Mouse (Mus musculus): Measurements from ENCODE around the gene Defb22. TPM values are rescaled to one million over a fixed set of nuclear protein-coding genes. Genes with fewer than 3 reads are reported as not detected.

Defb22 gene
- total RNA-seq, 1 experiment = not detected

- Histone ChIP-seq H3K9ac (ENCODE audit: insufficient read depth, low read depth, low read length, poor library complexity, severe bottlenecking) (no peak overlapping the region), H3K36me3 (ENCODE audit: control insufficient read depth, insufficient read depth, low read length, poor library complexity, severe bottlenecking) (no peaks in the 10 kb centered on the region), H3K27ac (ENCODE audit: insufficient read depth, low read depth, low read length, poor library complexity, severe bottlenecking) (no peak overlapping the region), H3K4me1 (ENCODE audit: control insufficient read depth in 2 of 2, insufficient read depth in 2 of 2, low read length in 2 of 2, poor library complexity in 1 of 2) (peaks cover 0 to 8% of the 10 kb centered on the region in 2 experiments; a peak in 1 of 4 replicates), H3K4me3 (ENCODE audit: insufficient read depth in 1 of 2, low read depth in 1 of 2, low read length in 2 of 2, poor library complexity in 1 of 2, severe bottlenecking in 1 of 2) (no peak overlapping the region), H3K9me3 (ENCODE audit: control insufficient read depth, insufficient read depth, low read depth, low read length) (no peaks in the 10 kb centered on the region)
- DNase-seq (ENCODE audit: low read depth, low spot score) = no peak
- TF ChIP-seq ZC3H11A (IDR thresholded peaks at IDR 0.05; ENCODE audit: borderline replicate concordance, low read depth, low read length) (no peak), MAFK (IDR thresholded peaks at IDR 0.05; ENCODE audit: insufficient read depth, low read depth, low read length) (no peak), CHD2 (IDR thresholded peaks at IDR 0.05; ENCODE audit: low read depth, low read length) (no peak), ZNF384 (IDR thresholded peaks at IDR 0.05; ENCODE audit: low read depth, low read length) (no peak), HCFC1 (IDR thresholded peaks at IDR 0.05; ENCODE audit: borderline replicate concordance, insufficient read depth, low read length) (no peak)
- in situ Hi-C loops (cut with MboI; ENCODE audit: low sequenced_read_pairs in 2 of 2, unreplicated experiment in 2 of 2) = no loop called here
These were observed 42.5 kb downstream of the Defb22 start for GRCm38 (mm10) chr2:152447461-152447860.

GRCm38 (mm10) chr2:152446642-152447041, 43.3 kb downstream of the Defb22 start:
- no peak overlapping the region for H3K27ac ChIP-seq (ENCODE audit: insufficient read depth, low read depth, low read length, poor library complexity, severe bottlenecking)
- in situ Hi-C loops (cut with MboI; ENCODE audit: low sequenced_read_pairs in 2 of 2, unreplicated experiment in 2 of 2) = no loop called here
- TF ChIP-seq MAFK (IDR thresholded peaks at IDR 0.05; ENCODE audit: insufficient read depth, low read depth, low read length) (no peak), CHD2 (IDR thresholded peaks at IDR 0.05; ENCODE audit: low read depth, low read length) (no peak), ZNF384 (IDR thresholded peaks at IDR 0.05; ENCODE audit: low read depth, low read length) (no peak), ZC3H11A (IDR thresholded peaks at IDR 0.05; ENCODE audit: borderline replicate concordance, low read depth, low read length) (no peak), HCFC1 (IDR thresholded peaks at IDR 0.05; ENCODE audit: borderline replicate concordance, insufficient read depth, low read length) (no peak)
- H3K9ac ChIP-seq (ENCODE audit: insufficient read depth, low read depth, low read length, poor library complexity, severe bottlenecking) = no peak overlapping the region
- peaks cover 0 to 8% of the 10 kb centered on the region in 2 experiments; a peak in 1 of 4 replicates for H3K4me1 ChIP-seq (ENCODE audit: control insufficient read depth in 2 of 2, insufficient read depth in 2 of 2, low read length in 2 of 2, poor library complexity in 1 of 2)
- H3K36me3 ChIP-seq (ENCODE audit: control insufficient read depth, insufficient read depth, low read length, poor library complexity, severe bottlenecking) = no peaks in the 10 kb centered on the region
- DNase-seq (ENCODE audit: low read depth, low spot score) = no peak
- H3K9me3 ChIP-seq (ENCODE audit: control insufficient read depth, insufficient read depth, low read depth, low read length) = no peaks in the 10 kb centered on the region
- no peak overlapping the region for H3K4me3 ChIP-seq (ENCODE audit: insufficient read depth in 1 of 2, low read depth in 1 of 2, low read length in 2 of 2, poor library complexity in 1 of 2, severe bottlenecking in 1 of 2)

GRCm38 (mm10) chr2:152443281-152443680, 46.7 kb downstream of the Defb22 start:
- no peak overlapping the region for H3K27ac ChIP-seq (ENCODE audit: insufficient read depth, low read depth, low read length, poor library complexity, severe bottlenecking)
- TF ChIP-seq CHD2 (IDR thresholded peaks at IDR 0.05; ENCODE audit: low read depth, low read length) (no peak), ZC3H11A (IDR thresholded peaks at IDR 0.05; ENCODE audit: borderline replicate concordance, low read depth, low read length) (no peak)
- no peak for DNase-seq (ENCODE audit: low read depth, low spot score)
- H3K36me3 ChIP-seq (ENCODE audit: control insufficient read depth, insufficient read depth, low read length, poor library complexity, severe bottlenecking) = no peaks in the 10 kb centered on the region
- H3K9me3 ChIP-seq (ENCODE audit: control insufficient read depth, insufficient read depth, low read depth, low read length) = no peaks in the 10 kb centered on the region
- in situ Hi-C loops (cut with MboI; ENCODE audit: low sequenced_read_pairs in 2 of 2, unreplicated experiment in 2 of 2) = no loop called here
- H3K9ac ChIP-seq (ENCODE audit: insufficient read depth, low read depth, low read length, poor library complexity, severe bottlenecking) = no peak overlapping the region
- peaks cover 0 to 4% of the 10 kb centered on the region in 2 experiments; a peak in 1 of 4 replicates for H3K4me1 ChIP-seq (ENCODE audit: control insufficient read depth in 2 of 2, insufficient read depth in 2 of 2, low read length in 2 of 2, poor library complexity in 1 of 2)
- H3K4me3 ChIP-seq (ENCODE audit: insufficient read depth in 1 of 2, low read depth in 1 of 2, low read length in 2 of 2, poor library complexity in 1 of 2, severe bottlenecking in 1 of 2) = no peak overlapping the region

DNA sequence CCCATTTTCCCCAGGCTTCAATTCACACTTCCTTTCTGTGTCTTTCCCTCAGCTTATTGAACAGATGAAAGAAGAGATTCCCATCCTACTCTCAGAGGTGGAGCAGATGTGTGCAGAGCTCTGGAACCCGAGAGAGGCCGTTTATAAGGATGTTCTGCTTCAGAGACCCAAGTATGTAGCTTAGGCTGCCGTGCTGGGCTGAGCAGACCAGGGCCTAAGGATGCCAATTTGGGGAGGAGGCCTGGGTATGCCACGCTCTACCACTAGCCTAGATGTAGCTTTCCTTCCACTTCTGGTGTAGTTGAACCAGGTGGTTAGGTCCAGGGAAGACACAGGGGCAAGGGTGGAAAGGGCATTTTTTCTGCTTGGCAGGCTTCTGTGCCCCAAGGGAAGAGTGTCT, 47.6 kb downstream of the Defb22 start:
- Histone ChIP-seq H3K27ac (ENCODE audit: insufficient read depth, low read depth, low read length, poor library complexity, severe bottlenecking) (no peak overlapping the region), H3K4me3 (ENCODE audit: insufficient read depth in 1 of 2, low read depth in 1 of 2, low read length in 2 of 2, poor library complexity in 1 of 2, severe bottlenecking in 1 of 2) (no peak overlapping the region), H3K9ac (ENCODE audit: insufficient read depth, low read depth, low read length, poor library complexity, severe bottlenecking) (no peak overlapping the region), H3K9me3 (ENCODE audit: control insufficient read depth, insufficient read depth, low read depth, low read length) (no peaks in the 10 kb centered on the region), H3K36me3 (ENCODE audit: control insufficient read depth, insufficient read depth, low read length, poor library complexity, severe bottlenecking) (no peaks in the 10 kb centered on the region), H3K4me1 (ENCODE audit: control insufficient read depth in 2 of 2, insufficient read depth in 2 of 2, low read length in 2 of 2, poor library complexity in 1 of 2) (peaks cover 0 to 1% of the 10 kb centered on the region in 2 experiments; a peak in 1 of 4 replicates)
- no peak for DNase-seq (ENCODE audit: low read depth, low spot score)
- in situ Hi-C loops (cut with MboI; ENCODE audit: low sequenced_read_pairs in 2 of 2, unreplicated experiment in 2 of 2) = no loop called here
- no peak for TF ChIP-seq ZNF384 (IDR thresholded peaks at IDR 0.05; ENCODE audit: low read depth, low read length)

- TF ChIP-seq ZC3H11A (IDR thresholded peaks at IDR 0.05; ENCODE audit: borderline replicate concordance, low read depth, low read length) = no peak
- TF ChIP-seq CHD2 (IDR thresholded peaks at IDR 0.05; ENCODE audit: low read depth, low read length) = no peak
- TF ChIP-seq HCFC1 (IDR thresholded peaks at IDR 0.05; ENCODE audit: borderline replicate concordance, insufficient read depth, low read length) = no peak
- no peak for TF ChIP-seq ZNF384 (IDR thresholded peaks at IDR 0.05; ENCODE audit: low read depth, low read length)
- TF ChIP-seq MAFK (IDR thresholded peaks at IDR 0.05; ENCODE audit: insufficient read depth, low read depth, low read length) = no peak
- in situ Hi-C loops (cut with MboI; ENCODE audit: low sequenced_read_pairs in 2 of 2, unreplicated experiment in 2 of 2) = no loop called here
- Histone ChIP-seq H3K36me3 (ENCODE audit: control insufficient read depth, insufficient read depth, low read length, poor library complexity, severe bottlenecking) (no peaks in the 10 kb centered on the region), H3K9me3 (ENCODE audit: control insufficient read depth, insufficient read depth, low read depth, low read length) (no peaks in the 10 kb centered on the region), H3K4me3 (ENCODE audit: insufficient read depth in 1 of 2, low read depth in 1 of 2, low read length in 2 of 2, poor library complexity in 1 of 2, severe bottlenecking in 1 of 2) (no peak overlapping the region), H3K9ac (ENCODE audit: insufficient read depth, low read depth, low read length, poor library complexity, severe bottlenecking) (no peak overlapping the region), H3K27ac (ENCODE audit: insufficient read depth, low read depth, low read length, poor library complexity, severe bottlenecking) (no peak overlapping the region), H3K4me1 (ENCODE audit: control insufficient read depth in 2 of 2, insufficient read depth in 2 of 2, low read length in 2 of 2, poor library complexity in 1 of 2) (no peaks in the 10 kb centered on the region)
- DNase-seq (ENCODE audit: low read depth, low spot score) = no peak
These were observed 50.1 kb downstream of the Defb22 start for GRCm38 (mm10) chr2:152439833-152440232.

Data from ES-E14 (cell line).